Mouse (Mus musculus) limb, embryonic 12.5 days (tissue): ENCODE results near the gene Itgb1. TPM values are rescaled to one million over a fixed set of nuclear protein-coding genes. Genes with fewer than 3 reads are reported as not detected.
A peak's percentile ranks its signal among the peaks of the same experiment; 100 is the strongest.

Source experiments
- ATAC-seq: fragments of 200-750 bp; cut with Nextera tagmentation; 2 replicates; pipeline ENCODE4 v1.8.0; 2017; ENCODE audit warnings: low read depth, moderate TSS enrichment; ENCODE audit not compliant: insufficient number of reproducible peaks, insufficient read depth, low FRiP score, low TSS enrichment
- H3K27ac ChIP-seq: fragments of 300-500 bp; sonication (generic); 2 replicates; pipeline ENCODE4 v1.5.1; 2016; ENCODE audit warnings: mild to moderate bottlenecking, moderate library complexity
- H3K27me3 ChIP-seq: fragments of 300-500 bp; sonication (generic); 2 replicates; pipeline ENCODE4 v1.6.1; 2016; ENCODE audit warnings: mild to moderate bottlenecking, moderate library complexity
- H3K36me3 ChIP-seq: fragments of 300-500 bp; sonication (generic); 2 replicates; pipeline ENCODE4 v1.6.1; 2016; ENCODE audit warnings: mild to moderate bottlenecking, moderate library complexity
- H3K4me1 ChIP-seq: fragments of 300-500 bp; sonication (generic); replicated peaks from 2 replicates; pipeline ENCODE4 v1.6.1; 2016
- H3K4me2 ChIP-seq: fragments of 300-500 bp; sonication (generic); 2 replicates; pipeline ENCODE4 v1.6.1; 2016; ENCODE audit warnings: mild to moderate bottlenecking, moderate library complexity
- H3K4me3 ChIP-seq: fragments of 300-500 bp; sonication (generic); replicated peaks from 2 replicates; pipeline ENCODE4 v1.5.1; 2016; ENCODE audit warnings: mild to moderate bottlenecking
- H3K9ac ChIP-seq: fragments of 300-500 bp; sonication (generic); replicated peaks from 2 replicates; pipeline ENCODE4 v1.6.1; 2016; ENCODE audit warnings: mild to moderate bottlenecking, moderate library complexity
- H3K9me3 ChIP-seq: fragments of 300-500 bp; sonication (generic); 2 replicates; pipeline ENCODE4 v1.6.1; 2016; ENCODE audit warnings: mild to moderate bottlenecking, moderate library complexity
- WGBS: fragments of 180-500 bp; shearing (Covaris S2); methylation state at CpG from one replicate; pipeline ENCODE4 v1.1.7; 2016; 5-methylcytosine and 5-hydroxymethylcytosine counted together
- polyA plus RNA-seq: library from polyadenylated mRNA; unstranded; fragments of >200 nt; fragmentation: Nextera tagmentation; extraction: Ambion mirVana; gene quantifications from 2 replicates; pipeline ENCODE4 v1.2.1, GENCODE M21; 2016

Itgb1 gene
- polyA plus RNA-seq, 1 experiment from 2014 or later = 202 TPM

GRCm38 (mm10) chr8:128684609-128685506 is 596 bp upstream of the Itgb1 start:
- H3K9ac ChIP-seq = peak overlapping the region; percentile 98
- H3K27me3 ChIP-seq = no peaks in the 10 kb centered on the region
- H3K4me3 ChIP-seq = peak overlapping the region; percentile 83
- H3K4me1 ChIP-seq = peaks cover 15% of the 10 kb centered on the region
- peak overlapping the region; percentile 67 for H3K4me2 ChIP-seq
- peak overlapping the region; percentile 99 for H3K27ac ChIP-seq
- no peaks in the 10 kb centered on the region for H3K9me3 ChIP-seq
- WGBS = 10% methylated on average over 25 of the region's 25 CpGs
- ATAC-seq = no peak
- no peaks in the 10 kb centered on the region for H3K36me3 ChIP-seq

GRCm38 (mm10) chr8:128686429-128686990 is 1.1 kb downstream of the Itgb1 start:
- 0% methylated on average over 2 of the region's 2 CpGs for WGBS

GRCm38 (mm10) chr8:128688679-128689078 is 3.2 kb downstream of the Itgb1 start:
- WGBS = 89% methylated on average over 3 of the region's 3 CpGs
- Histone ChIP-seq H3K36me3 (no peaks in the 10 kb centered on the region), H3K4me2 (no peak overlapping the region), H3K4me3 (no peak overlapping the region), H3K4me1 (peaks cover 20% of the 10 kb centered on the region), H3K9ac (no peak overlapping the region), H3K27ac (no peak overlapping the region), H3K27me3 (no peaks in the 10 kb centered on the region), H3K9me3 (no peaks in the 10 kb centered on the region)
- ATAC-seq = no peak

More at GRCm38 (mm10) chr8:128686429-128686990, 1.1 kb downstream of the Itgb1 start:
- H3K4me1 ChIP-seq = peaks cover 20% of the 10 kb centered on the region
- H3K4me2 ChIP-seq = peak overlapping the region; percentile 67
- H3K9ac ChIP-seq = peak overlapping the region; percentile 98
- H3K36me3 ChIP-seq = no peaks in the 10 kb centered on the region
- no peak for ATAC-seq
- H3K9me3 ChIP-seq = no peaks in the 10 kb centered on the region
- H3K27me3 ChIP-seq = no peaks in the 10 kb centered on the region
- peak overlapping the region; percentile 99 for H3K27ac ChIP-seq
- peak overlapping the region; percentile 83 for H3K4me3 ChIP-seq

DNA sequence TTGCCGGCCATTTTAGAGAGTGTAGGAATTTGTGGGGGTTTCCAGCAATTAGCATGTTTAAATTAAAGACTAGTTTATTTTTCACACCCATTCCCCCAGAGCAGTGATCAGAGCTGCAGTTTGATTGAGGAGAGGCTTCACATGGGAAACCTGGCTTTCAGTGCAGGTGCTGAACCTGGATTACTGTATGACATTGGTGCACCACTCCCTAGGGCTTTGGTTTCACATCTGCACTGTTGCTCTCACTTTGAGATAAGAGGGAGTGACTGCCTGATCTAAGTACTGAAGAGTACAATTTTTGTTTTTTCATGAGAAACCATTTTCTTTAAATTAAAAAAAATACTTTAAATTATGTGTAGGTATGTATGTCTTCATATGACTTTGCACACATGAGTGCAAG is 4.6 kb downstream of the Itgb1 start:
- no peaks in the 10 kb centered on the region for H3K36me3 ChIP-seq
- 56% methylated on average over 1 of the region's 1 CpGs for WGBS
- no peak for ATAC-seq
- peaks cover 20% of the 10 kb centered on the region for H3K4me1 ChIP-seq
- no peaks in the 10 kb centered on the region for H3K27me3 ChIP-seq
- H3K9ac ChIP-seq = no peak overlapping the region
- no peak overlapping the region for H3K27ac ChIP-seq
- no peak overlapping the region for H3K4me2 ChIP-seq
- no peak overlapping the region for H3K4me3 ChIP-seq
- H3K9me3 ChIP-seq = no peaks in the 10 kb centered on the region

DNA sequence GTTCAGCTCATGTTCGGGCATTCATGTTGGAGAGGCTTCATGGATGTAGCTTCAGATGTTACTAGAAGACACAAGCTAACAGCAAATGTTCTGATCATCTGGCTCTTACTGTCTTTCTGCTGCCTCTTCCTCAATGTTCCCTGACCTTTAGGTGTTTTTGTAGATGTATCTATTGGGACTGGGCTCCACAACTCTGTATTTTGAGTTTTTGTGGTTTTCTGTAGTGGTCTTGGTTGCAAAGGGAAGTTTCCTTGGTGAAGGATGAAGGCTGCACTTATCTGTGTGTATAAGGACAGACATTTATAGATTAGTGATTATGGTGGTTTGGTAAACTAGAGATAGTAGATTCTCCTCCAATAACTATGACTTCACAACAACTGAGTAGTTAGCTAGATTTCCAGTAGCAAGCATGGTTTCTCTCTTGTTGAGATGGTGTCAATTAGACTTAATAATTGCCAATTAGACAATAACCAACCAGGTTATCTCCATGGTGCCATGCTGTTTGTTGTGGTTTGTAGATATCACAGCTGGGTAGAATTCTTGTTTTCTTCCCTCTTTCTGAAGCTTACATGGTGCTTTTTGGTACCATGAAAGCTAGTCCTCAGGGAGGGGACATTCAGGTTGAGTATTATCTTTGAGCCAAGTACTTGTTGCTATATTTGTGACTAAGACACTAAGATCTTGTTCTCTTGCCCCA is 11.4 kb downstream of the Itgb1 start:
- Histone ChIP-seq H3K27me3 (no peaks in the 10 kb centered on the region), H3K27ac (no peak overlapping the region), H3K36me3 (no peaks in the 10 kb centered on the region), H3K4me1 (no peaks in the 10 kb centered on the region), H3K9me3 (no peaks in the 10 kb centered on the region), H3K4me3 (no peak overlapping the region), H3K9ac (no peak overlapping the region), H3K4me2 (no peak overlapping the region)
- no peak for ATAC-seq
- WGBS = 93% methylated on average over 1 of the region's 1 CpGs

- no peak for ATAC-seq
- Histone ChIP-seq H3K4me3 (no peak overlapping the region), H3K36me3 (no peaks in the 10 kb centered on the region), H3K27ac (no peak overlapping the region), H3K4me1 (no peaks in the 10 kb centered on the region), H3K9me3 (no peaks in the 10 kb centered on the region), H3K4me2 (no peak overlapping the region), H3K27me3 (no peaks in the 10 kb centered on the region), H3K9ac (no peak overlapping the region)
- 86% methylated on average over 3 of the region's 3 CpGs for WGBS
These were observed 12.5 kb downstream of the Itgb1 start for GRCm38 (mm10) chr8:128697945-128698344.

DNA sequence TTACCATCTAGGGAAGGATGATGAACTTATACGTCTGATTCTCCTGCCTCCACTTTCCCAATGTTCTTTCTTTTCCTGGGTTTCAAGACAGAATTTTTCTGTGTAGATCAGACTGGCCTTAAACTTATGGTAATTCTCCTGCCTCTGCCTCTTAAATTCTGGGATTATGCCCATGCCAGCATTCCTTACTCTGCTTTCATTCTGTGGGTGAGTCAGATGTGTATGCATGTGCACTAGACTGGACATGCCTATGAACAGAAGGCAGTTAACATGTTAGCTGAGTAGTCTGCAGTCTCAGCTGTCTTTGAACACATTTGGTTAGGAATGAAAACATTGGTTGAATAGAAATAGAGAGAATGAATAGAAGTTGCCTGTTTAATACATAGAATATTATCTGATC is 18.9 kb downstream of the Itgb1 start:
- H3K9me3 ChIP-seq = no peaks in the 10 kb centered on the region
- no peak overlapping the region for H3K4me2 ChIP-seq
- WGBS = 88% methylated on average over 1 of the region's 1 CpGs
- ATAC-seq = no peak
- H3K27me3 ChIP-seq = no peaks in the 10 kb centered on the region
- no peaks in the 10 kb centered on the region for H3K4me1 ChIP-seq
- no peak overlapping the region for H3K27ac ChIP-seq
- H3K4me3 ChIP-seq = no peak overlapping the region
- H3K9ac ChIP-seq = no peak overlapping the region
- H3K36me3 ChIP-seq = peaks cover 23% of the 10 kb centered on the region

DNA sequence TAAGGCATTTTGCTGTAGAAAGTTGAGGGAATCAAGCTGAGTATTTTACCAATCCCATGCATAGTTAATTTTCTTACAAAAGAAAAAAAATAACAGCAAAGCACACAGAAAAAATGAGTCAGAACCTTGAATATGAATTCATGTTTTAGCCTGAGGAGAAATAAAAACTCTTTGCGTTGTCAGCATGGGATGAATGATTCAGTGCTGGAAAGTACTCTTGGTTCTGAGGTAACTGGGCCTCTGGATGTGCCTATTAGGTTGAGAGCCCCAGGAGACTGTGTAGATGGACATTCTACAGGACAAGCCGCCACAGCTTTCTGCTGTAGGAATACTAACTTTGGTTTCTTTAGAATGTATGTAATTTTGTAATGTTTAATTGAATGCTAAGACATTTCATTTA is 19.4 kb downstream of the Itgb1 start:
- Histone ChIP-seq H3K9ac (no peak overlapping the region), H3K27ac (no peak overlapping the region), H3K9me3 (no peaks in the 10 kb centered on the region), H3K4me2 (no peak overlapping the region), H3K27me3 (no peaks in the 10 kb centered on the region), H3K4me1 (no peaks in the 10 kb centered on the region), H3K4me3 (no peak overlapping the region), H3K36me3 (peaks cover 23% of the 10 kb centered on the region)
- WGBS = 93% methylated on average over 2 of the region's 2 CpGs
- ATAC-seq = no peak

- Histone ChIP-seq H3K27ac (no peak overlapping the region), H3K4me1 (no peaks in the 10 kb centered on the region), H3K9ac (no peak overlapping the region), H3K4me2 (no peak overlapping the region), H3K27me3 (no peaks in the 10 kb centered on the region), H3K4me3 (no peak overlapping the region), H3K36me3 (peaks cover 64% of the 10 kb centered on the region), H3K9me3 (no peaks in the 10 kb centered on the region)
- 51% methylated on average over 3 of the region's 3 CpGs for WGBS
- ATAC-seq = no peak; the same call in 1 of the 2 replicates
These were observed 23.8 kb downstream of the Itgb1 start for GRCm38 (mm10) chr8:128709261-128709660.

DNA sequence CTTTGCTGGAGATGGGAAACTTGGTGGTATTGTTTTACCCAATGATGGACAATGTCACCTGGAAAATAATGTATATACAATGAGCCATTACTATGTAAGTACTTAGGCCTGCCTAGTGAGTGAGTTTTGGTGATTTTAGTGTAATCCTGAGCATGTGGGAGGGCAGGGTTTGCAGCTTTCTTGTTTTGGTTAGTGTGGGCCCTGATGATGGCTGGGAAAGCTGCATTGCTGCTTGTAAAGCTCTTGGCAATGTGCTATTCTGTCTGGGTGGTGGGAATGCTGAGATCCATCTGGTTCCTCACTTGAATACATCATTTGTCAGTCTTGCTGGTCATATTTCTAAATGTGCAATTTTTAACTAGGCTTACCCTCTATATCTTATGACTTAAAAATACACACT is 30.7 kb downstream of the Itgb1 start:
- Histone ChIP-seq H3K27ac (no peak overlapping the region), H3K36me3 (peaks cover 83% of the 10 kb centered on the region), H3K9me3 (no peaks in the 10 kb centered on the region), H3K4me1 (no peaks in the 10 kb centered on the region), H3K27me3 (no peaks in the 10 kb centered on the region), H3K4me3 (no peak overlapping the region), H3K9ac (no peak overlapping the region), H3K4me2 (no peak overlapping the region)
- no peak for ATAC-seq

DNA sequence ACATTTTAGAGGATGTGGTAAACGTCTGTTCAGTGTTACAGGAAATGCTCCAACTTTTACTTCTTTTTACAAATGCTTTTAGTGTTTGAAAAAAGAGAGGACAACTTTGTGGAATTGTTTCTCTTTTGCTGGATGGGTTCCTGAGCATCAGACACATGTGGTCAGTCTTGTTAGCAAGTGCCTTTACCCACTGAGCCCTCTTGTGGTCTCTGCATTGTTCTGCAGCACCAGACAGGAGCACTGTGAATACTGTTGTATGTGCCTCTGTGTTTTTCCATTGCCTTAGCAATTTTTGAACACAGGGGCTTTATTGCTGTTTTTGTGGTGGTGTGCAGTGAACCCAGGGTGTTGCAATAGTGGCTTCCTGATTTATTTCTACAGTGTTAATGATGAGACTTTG is 39.4 kb downstream of the Itgb1 start:
- H3K27ac ChIP-seq = no peak overlapping the region
- no peaks in the 10 kb centered on the region for H3K4me1 ChIP-seq
- H3K4me2 ChIP-seq = no peak overlapping the region
- H3K27me3 ChIP-seq = no peaks in the 10 kb centered on the region
- no peaks in the 10 kb centered on the region for H3K9me3 ChIP-seq
- H3K36me3 ChIP-seq = peaks cover 67% of the 10 kb centered on the region
- no peak overlapping the region for H3K9ac ChIP-seq
- H3K4me3 ChIP-seq = no peak overlapping the region
- ATAC-seq = peak; percentile 52; the same call in 1 of the 2 replicates
- WGBS = 70% methylated on average over 1 of the region's 1 CpGs
